13 mouse cellular contexts compared by ENCODE assay signal in the genomic region with DNA sequence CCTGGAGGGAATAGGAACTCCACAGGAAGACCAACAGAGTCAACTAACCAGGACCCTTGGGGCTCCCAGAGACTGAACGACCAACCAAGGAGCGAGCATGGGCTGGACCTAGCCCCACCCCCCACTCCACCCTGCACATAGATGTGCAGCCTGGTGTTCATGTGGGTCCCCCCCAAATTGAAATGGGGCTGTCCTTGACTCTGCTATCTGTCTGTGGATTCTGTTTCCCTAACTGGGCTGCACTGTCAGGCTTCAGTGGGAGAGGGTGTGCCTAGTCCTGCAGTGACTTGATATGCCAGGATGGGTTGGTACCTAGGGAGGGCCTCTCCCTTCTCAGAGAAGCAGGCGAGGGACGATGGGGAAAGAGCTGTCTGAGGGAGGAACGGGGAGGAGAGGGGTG.
DNase-seq lines count a peak whose midpoint lies in the region; ATAC-seq lines count a peak whose summit lies in the region.
"Had no signal": no experiment of that assay in that cellular context is flagged by ENCODE, and none has a peak within 500 bp of the region (broad histone marks: within the 10 kb centered on the region; RNA-seq: fewer than 3 reads in every experiment).

No protein-coding gene starts in this region.

- no peak overlapping the region for H3K4me2 ChIP-seq in hindbrain, embryonic 13.5 days
- H3K4me2 ChIP-seq in hindbrain, embryonic 14.5 days (replicated peaks): no peak overlapping the region
- peak overlapping the region; percentile 48 for H3K4me2 ChIP-seq in liver, embryonic 16.5 days (ENCODE audit: low read depth, low read length)

- no peak overlapping the region for H3K4me3 ChIP-seq in hindbrain, embryonic 13.5 days
- H3K4me3 ChIP-seq in hindbrain, embryonic 14.5 days (replicated peaks; ENCODE audit: low read length): no peak overlapping the region
- no peak overlapping the region for H3K4me3 ChIP-seq in liver, embryonic 16.5 days (ENCODE audit: low read depth, low read length)
- H3K4me3 ChIP-seq: layer of hippocampus, adult 2 months had no signal

- no peak for DNase-seq in hindbrain, embryonic 14.5 days (ENCODE audit: low spot score)
- peak; percentile 85 for DNase-seq in c-Kit-negative CD71-positive TER-119-positive erythroid progenitor cells, embryonic 14.5 days (ENCODE audit: low read depth, low spot score)
- DNase-seq in frontal cortex, postnatal 36 days (ENCODE audit: low spot score in 2 of 2): no peak
- no peak for DNase-seq in layer of hippocampus, adult 9-10 months (ENCODE audit: low spot score)
- DNase-seq in frontal cortex, postnatal 10 days (ENCODE audit: low spot score in 2 of 2): no peak
- DNase-seq: lung, postnatal 4 days; right cerebral cortex, postnatal 25 days; thymus, postnatal 36 days had no signal

- ATAC-seq in hindbrain, embryonic 13.5 days (ENCODE audit: low FRiP score): 0 out of 2 replicates have a peak, but pooled peaks have one; percentile 40
- no peak for ATAC-seq in hindbrain, embryonic 14.5 days (ENCODE audit: low FRiP score)
- ATAC-seq in erythroid progenitor cell, adult 5-6 weeks (replicated peaks; ENCODE audit: low FRiP score, poor library complexity, severe bottlenecking): peak; percentile 97
- ATAC-seq in liver, embryonic 16.5 days (ENCODE audit: low read depth): peak; percentile 95
- ATAC-seq: activated CD4-positive, CD25-positive, alpha-beta regulatory T cell, adult 4 months had no signal

- H3K9me3 ChIP-seq in hindbrain, embryonic 13.5 days: no peaks in the 10 kb centered on the region
- H3K9me3 ChIP-seq in hindbrain, embryonic 14.5 days (ENCODE audit: control insufficient read depth, low read length): no peaks in the 10 kb centered on the region
- H3K9me3 ChIP-seq in liver, embryonic 16.5 days (replicated peaks; ENCODE audit: control insufficient read depth, low read length): no peaks in the 10 kb centered on the region

- H3K27me3 ChIP-seq in hindbrain, embryonic 13.5 days: no peaks in the 10 kb centered on the region
- H3K27me3 ChIP-seq in hindbrain, embryonic 14.5 days (ENCODE audit: control insufficient read depth, insufficient read depth, low read length): no peaks in the 10 kb centered on the region
- H3K27me3 ChIP-seq in liver, embryonic 16.5 days (ENCODE audit: control insufficient read depth, insufficient read depth, low read depth, low read length): no peaks in the 10 kb centered on the region

- WGBS in hindbrain, embryonic 13.5 days: 91% methylated on average over 5 of the region's 5 CpGs
- WGBS in hindbrain, embryonic 14.5 days: 90% methylated on average over 5 of the region's 5 CpGs
- WGBS in liver, embryonic 16.5 days (ENCODE audit: insufficient replicate concordance): 29% methylated on average over 5 of the region's 5 CpGs

- 0 out of 2 replicates have a peak overlapping the region, but pooled peaks have one; percentile 12 for H3K27ac ChIP-seq in hindbrain, embryonic 13.5 days
- no peak overlapping the region for H3K27ac ChIP-seq in hindbrain, embryonic 14.5 days
- peak overlapping the region; percentile 92 for H3K27ac ChIP-seq in liver, embryonic 16.5 days (ENCODE audit: low read length)

- peaks cover 24% of the 10 kb centered on the region for H3K4me1 ChIP-seq in hindbrain, embryonic 13.5 days (replicated peaks)
- 0 out of 2 replicates have a peak, but pooled peaks cover 8% of the 10 kb centered on the region for H3K4me1 ChIP-seq in hindbrain, embryonic 14.5 days (replicated peaks; ENCODE audit: control insufficient read depth, insufficient read depth, low read length)
- peaks cover 58% of the 10 kb centered on the region for H3K4me1 ChIP-seq in liver, embryonic 16.5 days (ENCODE audit: control insufficient read depth, low read depth, low read length)

- no peaks in the 10 kb centered on the region for H3K36me3 ChIP-seq in hindbrain, embryonic 13.5 days
- no peaks in the 10 kb centered on the region for H3K36me3 ChIP-seq in hindbrain, embryonic 14.5 days (replicated peaks; ENCODE audit: control insufficient read depth, insufficient read depth)
- no peaks in the 10 kb centered on the region for H3K36me3 ChIP-seq in liver, embryonic 16.5 days (ENCODE audit: control insufficient read depth, insufficient read depth)

- no peak overlapping the region for H3K9ac ChIP-seq in hindbrain, embryonic 13.5 days
- no peak overlapping the region for H3K9ac ChIP-seq in hindbrain, embryonic 14.5 days
- H3K9ac ChIP-seq in liver, embryonic 16.5 days (ENCODE audit: low read depth, low read length): peak overlapping the region; percentile 42
